Mouse (Mus musculus) ES-Bruce4 (cell line): Measurements from ENCODE around the gene Gm20662.

Experiments
- CTCF ChIP-seq: IDR thresholded peaks from one replicate; pipeline ENCODE4 v1.8.1; 2011; ENCODE audit warnings: low read depth, low read length
- POLR2A ChIP-seq: IDR thresholded peaks from one replicate; pipeline ENCODE4 v1.8.1; 2011; ENCODE audit warnings: low read length; ENCODE audit not compliant: insufficient read depth

DNA sequence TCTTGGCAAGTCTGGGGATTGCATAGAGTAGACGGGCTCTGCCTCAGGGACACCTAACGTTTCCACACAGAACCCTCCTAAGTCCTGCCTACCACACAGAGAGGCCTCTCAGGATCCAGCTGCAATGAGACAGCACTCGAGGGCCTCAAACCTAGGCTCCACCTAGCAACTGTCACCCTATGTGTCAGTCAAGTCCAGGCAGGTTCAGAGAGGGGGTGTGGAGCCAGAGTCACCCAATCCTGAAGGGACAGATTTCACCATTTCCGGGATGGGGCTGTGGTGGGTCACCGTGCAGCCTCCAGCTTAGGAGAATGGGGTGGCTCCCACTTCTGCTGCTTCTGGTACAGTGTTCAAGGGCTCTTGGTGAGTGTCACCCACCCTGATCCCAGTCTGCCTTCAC is 84.0 kb downstream of the Gm20662 start, which contains the start of gene Mst1:
- no peak for TF ChIP-seq POLR2A
- no peak for TF ChIP-seq CTCF
